In genomic region chr19:30348924-30349323, GRCm38 (mm10) we compare ENCODE assay signal across 33 mouse cellular contexts.
"Had no signal": no experiment of that assay in that cellular context is flagged by ENCODE, and none has a peak within 500 bp of the region (broad histone marks: within the 10 kb centered on the region; RNA-seq: fewer than 3 reads in every experiment).

No protein-coding gene starts in this region.

- H3K9ac ChIP-seq: limb, embryonic 12.5 days; limb, embryonic 13.5 days; limb, embryonic 15.5 days; liver, embryonic 12.5 days; liver, embryonic 13.5 days; liver, embryonic 14.5 days; liver, embryonic 15.5 days; liver, postnatal 0 days; lung, embryonic 14.5 days; lung, embryonic 15.5 days; midbrain, embryonic 12.5 days; midbrain, embryonic 13.5 days; midbrain, embryonic 15.5 days; neural tube, embryonic 12.5 days; neural tube, embryonic 13.5 days had no signal

- H3K27ac ChIP-seq: limb, embryonic 10.5 days; limb, embryonic 12.5 days; limb, embryonic 13.5 days; limb, embryonic 15.5 days; liver, embryonic 12.5 days; liver, embryonic 13.5 days; liver, embryonic 14.5 days; liver, embryonic 15.5 days; lung, embryonic 15.5 days; macrophage; midbrain, embryonic 10.5 days; midbrain, embryonic 12.5 days; midbrain, embryonic 13.5 days; midbrain, embryonic 15.5 days; neural tube, embryonic 12.5 days; neural tube, embryonic 13.5 days had no signal

- H3K4me1 ChIP-seq: limb, embryonic 12.5 days; limb, embryonic 13.5 days; limb, embryonic 15.5 days; liver, embryonic 12.5 days; liver, embryonic 13.5 days; liver, embryonic 15.5 days; lung, embryonic 15.5 days; megakaryocyte, embryonic 14.5 days; midbrain, embryonic 10.5 days; midbrain, embryonic 12.5 days; midbrain, embryonic 13.5 days; midbrain, embryonic 15.5 days; neural tube, embryonic 12.5 days; neural tube, embryonic 13.5 days had no signal

- H3K9me3 ChIP-seq: limb, embryonic 10.5 days; limb, embryonic 12.5 days; limb, embryonic 13.5 days; limb, embryonic 15.5 days; liver, embryonic 12.5 days; liver, embryonic 13.5 days; liver, embryonic 15.5 days; lung, embryonic 15.5 days; megakaryocyte, embryonic 14.5 days; midbrain, embryonic 10.5 days; midbrain, embryonic 12.5 days; midbrain, embryonic 13.5 days; midbrain, embryonic 15.5 days; neural tube, embryonic 12.5 days; neural tube, embryonic 13.5 days had no signal

- H3K4me3 ChIP-seq: limb, embryonic 10.5 days; limb, embryonic 12.5 days; limb, embryonic 13.5 days; limb, embryonic 15.5 days; liver, embryonic 12.5 days; liver, embryonic 13.5 days; liver, embryonic 15.5 days; lung, embryonic 15.5 days; megakaryocyte, embryonic 14.5 days; midbrain, embryonic 10.5 days; midbrain, embryonic 12.5 days; midbrain, embryonic 13.5 days; midbrain, embryonic 15.5 days; myocyte; neural tube, embryonic 12.5 days; neural tube, embryonic 13.5 days had no signal

- H3K36me3 ChIP-seq: limb, embryonic 10.5 days; limb, embryonic 12.5 days; limb, embryonic 13.5 days; limb, embryonic 15.5 days; liver, embryonic 12.5 days; liver, embryonic 13.5 days; liver, embryonic 15.5 days; lung, embryonic 15.5 days; midbrain, embryonic 10.5 days; midbrain, embryonic 12.5 days; midbrain, embryonic 13.5 days; midbrain, embryonic 15.5 days; neural tube, embryonic 12.5 days; neural tube, embryonic 13.5 days had no signal

- H3K27me3 ChIP-seq: limb, embryonic 12.5 days; limb, embryonic 13.5 days; limb, embryonic 15.5 days; liver, embryonic 12.5 days; liver, embryonic 13.5 days; liver, embryonic 15.5 days; lung, embryonic 15.5 days; midbrain, embryonic 12.5 days; midbrain, embryonic 13.5 days; midbrain, embryonic 15.5 days; neural tube, embryonic 12.5 days; neural tube, embryonic 13.5 days had no signal

- H3K4me2 ChIP-seq: limb, embryonic 12.5 days; limb, embryonic 13.5 days; limb, embryonic 15.5 days; liver, embryonic 11.5 days; liver, embryonic 12.5 days; liver, embryonic 13.5 days; liver, embryonic 15.5 days; lung, embryonic 14.5 days; lung, embryonic 15.5 days; midbrain, embryonic 11.5 days; midbrain, embryonic 12.5 days; midbrain, embryonic 13.5 days; midbrain, embryonic 15.5 days; neural tube, embryonic 12.5 days; neural tube, embryonic 13.5 days had no signal

- ATAC-seq: liver, embryonic 12.5 days; liver, postnatal 0 days; lung, postnatal 0 days; midbrain, embryonic 13.5 days; midbrain, embryonic 15.5 days; midbrain, embryonic 16.5 days had no signal

- DNase-seq: left cerebral cortex, postnatal 4 days; liver; liver, embryonic 13.5 days; liver, postnatal 0 days; lung, adult 18-20 months; lung, adult 2 months; lung, embryonic 14.5 days; lung, postnatal 10 days; lung, postnatal 14 days; lung, postnatal 36 days; lung, postnatal 4 days; midbrain, embryonic 14.5 days had no signal
